Mouse (Mus musculus): ENCODE measurements around the gene Plekhj1. TPM values are rescaled to one million over a fixed set of nuclear protein-coding genes. Genes with fewer than 3 reads are reported as not detected.
A peak's percentile ranks its signal among the peaks of the same experiment; 100 is the strongest.

Gene Plekhj1
- polyA plus RNA-seq, 1 experiment from 2014 or later, result 141 TPM

DNA sequence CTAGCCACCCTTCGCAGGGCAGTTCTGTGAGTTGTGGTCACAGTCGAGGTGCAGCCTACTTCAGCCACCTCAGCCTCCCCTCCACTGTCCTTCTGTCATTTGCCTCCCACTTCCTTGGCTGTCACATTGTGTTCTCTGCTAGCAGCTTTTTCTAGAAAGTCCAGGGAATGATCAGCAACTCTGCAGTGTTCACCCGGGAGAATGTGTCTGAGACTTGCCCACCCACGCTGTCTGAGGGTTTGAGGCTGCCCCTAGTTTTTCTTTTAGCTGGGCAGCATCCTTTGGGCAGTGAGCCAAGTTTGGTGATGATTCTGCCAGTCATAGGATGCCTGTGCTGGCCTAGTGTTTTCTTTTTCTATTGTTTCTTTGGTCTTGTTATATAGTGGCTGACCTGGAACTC, 41.5 kb downstream of the Plekhj1 start:
- H3K27ac ChIP-seq (replicated peaks; ENCODE audit: low read depth, low read length), result no peak overlapping the region
- peaks cover 28% of the 10 kb centered on the region for H3K4me1 ChIP-seq (ENCODE audit: control insufficient read depth, insufficient read depth, low read length)
- DNase-seq (ENCODE audit: low spot score), result no peak
- H3K9me3 ChIP-seq (ENCODE audit: control insufficient read depth, low read length), result no peaks in the 10 kb centered on the region
- WGBS, result 81% methylated on average over 4 of the region's 4 CpGs
- no peak overlapping the region for H3K4me3 ChIP-seq (ENCODE audit: low read depth, low read length)
- no peaks in the 10 kb centered on the region for H3K27me3 ChIP-seq (ENCODE audit: control insufficient read depth, insufficient read depth, low read length)
- H3K4me2 ChIP-seq (ENCODE audit: low read depth, severe bottlenecking), result peak overlapping the region; percentile 96
- peak overlapping the region; percentile 17; the same call in 1 of the 2 replicates for H3K9ac ChIP-seq (ENCODE audit: low read length)
- ATAC-seq (ENCODE audit: insufficient number of reproducible peaks, low FRiP score, low TSS enrichment, low read depth), result no peak
- H3K36me3 ChIP-seq (ENCODE audit: control insufficient read depth, insufficient read depth, low read length), result no peaks in the 10 kb centered on the region

DNA sequence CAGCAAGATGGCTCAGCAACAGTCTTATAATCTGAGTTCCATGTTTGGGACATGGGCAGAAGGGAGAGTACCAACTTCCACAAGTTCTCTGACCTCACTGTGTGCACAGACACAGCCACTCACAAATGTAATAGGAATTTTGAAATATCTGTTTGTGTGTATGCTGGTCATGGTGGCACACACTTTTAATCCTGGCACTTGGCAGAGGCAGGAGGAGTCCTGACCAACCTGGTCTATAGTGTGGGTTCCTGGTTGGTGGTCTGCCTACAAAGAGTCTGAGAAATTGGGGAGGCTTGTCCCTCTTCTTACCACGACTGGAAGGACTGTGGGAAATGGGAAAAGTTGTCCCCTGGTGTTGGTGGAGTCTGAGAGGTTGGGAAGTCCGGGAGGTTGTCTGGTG, 41.9 kb downstream of the Plekhj1 start:
- H3K4me1 ChIP-seq (ENCODE audit: control insufficient read depth, insufficient read depth, low read length), result peaks cover 31% of the 10 kb centered on the region
- no peak overlapping the region for H3K27ac ChIP-seq (replicated peaks; ENCODE audit: low read depth, low read length)
- no peak for ATAC-seq (ENCODE audit: insufficient number of reproducible peaks, low FRiP score, low TSS enrichment, low read depth)

DNA sequence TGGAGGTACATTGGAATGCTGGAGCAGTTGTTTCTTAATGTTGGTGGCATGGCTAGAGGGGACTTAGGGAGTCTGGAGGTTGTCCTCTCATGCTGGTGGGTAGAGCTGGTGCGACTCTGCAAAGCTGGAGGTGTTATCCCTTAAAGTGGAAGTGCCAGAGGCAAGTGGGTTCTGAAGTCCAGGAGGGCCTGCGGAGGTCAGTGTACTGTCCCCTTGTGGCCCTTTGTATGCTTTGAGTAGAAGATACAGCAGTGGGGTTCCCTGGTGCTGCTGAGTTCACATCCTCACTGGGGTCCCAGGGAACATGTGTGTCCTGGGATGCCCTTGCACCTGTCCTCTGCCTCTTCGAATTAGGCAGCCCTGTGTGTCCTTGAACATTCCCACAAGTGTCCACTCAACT, 42.3 kb downstream of the Plekhj1 start:
- H3K27me3 ChIP-seq (ENCODE audit: control insufficient read depth, insufficient read depth, low read length), result no peaks in the 10 kb centered on the region
- WGBS, result 40% methylated on average over 3 of the region's 3 CpGs
- ATAC-seq (ENCODE audit: insufficient number of reproducible peaks, low FRiP score, low TSS enrichment, low read depth), result no peak
- no peak overlapping the region for H3K27ac ChIP-seq (replicated peaks; ENCODE audit: low read depth, low read length)
- H3K4me1 ChIP-seq (ENCODE audit: control insufficient read depth, insufficient read depth, low read length), result peaks cover 31% of the 10 kb centered on the region
- H3K4me2 ChIP-seq (ENCODE audit: low read depth, severe bottlenecking), result peak overlapping the region; percentile 96
- no peak for DNase-seq (ENCODE audit: low spot score)
- peak overlapping the region; percentile 97 for H3K4me3 ChIP-seq (ENCODE audit: low read depth, low read length)
- H3K9ac ChIP-seq (ENCODE audit: low read length), result peak overlapping the region; percentile 98
- no peaks in the 10 kb centered on the region for H3K36me3 ChIP-seq (ENCODE audit: control insufficient read depth, insufficient read depth, low read length)
- H3K9me3 ChIP-seq (ENCODE audit: control insufficient read depth, low read length), result no peaks in the 10 kb centered on the region

More for the DNA sequence above, 41.9 kb downstream of the Plekhj1 start:
- H3K4me3 ChIP-seq (ENCODE audit: low read depth, low read length), result peak overlapping the region; percentile 97
- H3K4me2 ChIP-seq (ENCODE audit: low read depth, severe bottlenecking), result peak overlapping the region; percentile 96
- no peak for DNase-seq (ENCODE audit: low spot score)
- H3K36me3 ChIP-seq (ENCODE audit: control insufficient read depth, insufficient read depth, low read length), result no peaks in the 10 kb centered on the region
- peak overlapping the region; percentile 98; the same call in 1 of the 2 replicates for H3K9ac ChIP-seq (ENCODE audit: low read length)
- H3K27me3 ChIP-seq (ENCODE audit: control insufficient read depth, insufficient read depth, low read length), result no peaks in the 10 kb centered on the region
- 74% methylated on average over 2 of the region's 2 CpGs for WGBS
- H3K9me3 ChIP-seq (ENCODE audit: control insufficient read depth, low read length), result no peaks in the 10 kb centered on the region

DNA sequence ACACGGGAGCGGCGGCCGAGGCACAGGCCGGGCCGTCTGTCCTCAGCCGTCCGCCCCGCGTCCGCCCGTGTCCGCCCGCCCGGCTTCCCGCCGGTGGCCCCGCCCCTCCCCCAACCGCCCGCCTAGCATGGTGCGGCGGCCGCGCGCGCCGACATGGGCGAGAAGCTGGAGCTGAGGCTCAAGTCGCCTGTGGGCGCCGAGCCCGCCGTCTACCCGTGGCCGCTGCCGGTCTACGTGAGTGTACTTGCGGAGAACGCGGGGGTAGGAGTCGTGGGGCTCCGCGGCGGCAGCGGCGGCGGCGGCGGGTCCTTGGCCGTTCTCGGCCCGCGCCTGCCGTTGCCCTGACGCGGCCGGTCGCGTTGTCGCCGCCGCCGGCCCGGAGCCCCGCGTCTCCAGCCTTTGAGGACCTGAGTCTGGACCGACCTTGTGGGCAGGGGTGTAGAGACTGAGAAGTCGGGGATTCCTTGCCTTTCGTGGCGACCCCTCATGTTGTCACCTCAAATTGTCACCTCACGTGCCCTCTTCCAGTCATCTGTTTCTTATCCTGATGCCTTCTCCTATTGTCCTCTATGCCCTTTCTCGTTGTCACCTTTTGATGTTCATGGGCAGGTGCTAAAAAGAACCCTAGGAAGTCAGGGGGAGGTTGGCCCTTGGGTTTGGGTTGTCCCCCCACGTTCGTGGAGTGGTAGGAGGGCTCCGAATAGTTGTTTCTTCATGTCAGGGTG, 43.0 kb downstream of the Plekhj1 start:
- peak overlapping the region; percentile 97 for H3K4me3 ChIP-seq (ENCODE audit: low read depth, low read length)
- H3K27ac ChIP-seq (replicated peaks; ENCODE audit: low read depth, low read length), result peak overlapping the region; percentile 70; the same call in 1 of the 2 replicates
- H3K36me3 ChIP-seq (ENCODE audit: control insufficient read depth, insufficient read depth, low read length), result no peaks in the 10 kb centered on the region
- WGBS, result 1% methylated on average over 49 of the region's 75 CpGs
- no peaks in the 10 kb centered on the region for H3K27me3 ChIP-seq (ENCODE audit: control insufficient read depth, insufficient read depth, low read length)
- H3K4me1 ChIP-seq (ENCODE audit: control insufficient read depth, insufficient read depth, low read length), result peaks cover 28% of the 10 kb centered on the region
- ATAC-seq (ENCODE audit: insufficient number of reproducible peaks, low FRiP score, low TSS enrichment, low read depth) (no peak), DNase-seq (ENCODE audit: low spot score) (no peak)
- peak overlapping the region; percentile 96 for H3K4me2 ChIP-seq (ENCODE audit: low read depth, severe bottlenecking)
- H3K9ac ChIP-seq (ENCODE audit: low read length), result peak overlapping the region; percentile 98
- no peaks in the 10 kb centered on the region for H3K9me3 ChIP-seq (ENCODE audit: control insufficient read depth, low read length)

DNA sequence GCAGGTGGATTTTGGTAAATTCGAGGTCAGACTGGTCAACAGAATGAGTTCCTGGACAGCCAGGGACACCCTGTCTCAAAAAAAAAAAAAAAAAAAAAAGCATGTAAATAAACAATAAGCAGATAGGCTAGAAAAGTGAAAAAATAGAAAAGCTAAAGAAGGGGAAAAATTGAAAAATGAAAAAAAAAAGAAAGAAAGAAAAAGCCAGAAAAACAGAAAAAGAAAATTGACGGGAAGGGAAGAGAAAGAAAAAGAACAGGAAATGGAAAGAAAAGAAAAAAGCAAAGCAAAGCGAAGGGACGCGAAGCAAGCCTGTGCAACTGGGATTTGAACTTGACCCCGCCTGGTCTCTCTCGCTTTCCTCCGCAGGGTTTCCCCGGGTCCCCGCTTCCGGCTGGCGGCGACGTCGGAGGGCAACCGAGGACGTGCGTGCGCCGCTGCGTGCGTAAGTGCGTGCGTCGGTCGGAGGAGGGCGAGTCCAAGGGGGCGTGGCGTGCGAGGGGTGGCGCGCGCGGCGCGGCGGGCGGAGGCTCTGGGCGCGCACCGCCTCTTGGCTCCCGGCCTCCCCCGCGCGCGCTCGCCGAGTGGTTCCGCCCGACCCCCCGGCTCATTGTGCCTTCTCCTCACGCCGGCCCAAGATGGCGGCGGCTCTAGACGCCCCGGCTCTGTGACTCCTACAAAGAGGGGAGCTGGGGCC, 43.7 kb downstream of the Plekhj1 start, which contains the start of gene Dot1l:
Dot1l (plus strand) TSS at position 613 of the 697 bp plus-strand sequence.
- no peaks in the 10 kb centered on the region for H3K27me3 ChIP-seq (ENCODE audit: control insufficient read depth, insufficient read depth, low read length)
- WGBS, result 1% methylated on average over 55 of the region's 57 CpGs
- H3K9me3 ChIP-seq (ENCODE audit: control insufficient read depth, low read length), result no peaks in the 10 kb centered on the region
- peak within 1 kb of the TSS; percentile 96 for H3K4me2 ChIP-seq (ENCODE audit: low read depth, severe bottlenecking)
- H3K27ac ChIP-seq (replicated peaks; ENCODE audit: low read depth, low read length), result peak within 1 kb of the TSS; percentile 70; the same call in 1 of the 2 replicates
- H3K9ac ChIP-seq (ENCODE audit: low read length), result peak within 1 kb of the TSS; percentile 98
- ATAC-seq (ENCODE audit: insufficient number of reproducible peaks, low FRiP score, low TSS enrichment, low read depth) (peak; percentile 81), DNase-seq (ENCODE audit: low spot score) (peak; percentile 99)
- H3K4me1 ChIP-seq (ENCODE audit: control insufficient read depth, insufficient read depth, low read length), result peaks cover 28% of the 10 kb centered on the region
- peak within 1 kb of the TSS; percentile 97 for H3K4me3 ChIP-seq (ENCODE audit: low read depth, low read length)
- no peaks in the 10 kb centered on the region for H3K36me3 ChIP-seq (ENCODE audit: control insufficient read depth, insufficient read depth, low read length)

DNA sequence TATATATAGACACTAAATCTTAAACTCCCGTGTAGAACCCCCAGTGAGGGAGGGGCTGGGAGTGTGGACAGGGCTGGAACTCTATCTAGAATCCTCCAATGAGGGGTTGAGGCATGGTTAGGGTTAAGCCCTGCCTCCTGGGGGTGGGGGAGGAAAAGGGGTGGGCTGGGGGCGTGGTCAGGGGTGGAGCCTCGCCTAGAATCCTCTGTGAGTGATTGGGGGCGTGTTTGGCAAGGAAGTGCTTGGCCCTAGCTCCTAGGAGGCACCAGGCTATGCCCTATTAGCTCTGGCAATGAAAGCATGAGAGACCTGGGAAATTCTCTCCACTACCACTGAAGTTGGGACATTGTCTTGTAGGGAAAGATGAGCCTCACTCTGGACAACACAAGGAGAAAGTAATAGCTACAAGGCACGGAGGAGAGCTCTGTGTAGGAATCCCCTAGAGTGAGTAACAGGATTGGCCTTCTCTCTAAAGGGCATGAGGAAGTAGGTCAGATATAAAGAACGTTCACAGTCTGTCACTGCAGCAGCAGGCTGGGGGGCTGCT, 46.3 kb downstream of the Plekhj1 start:
- 5% methylated on average over 6 of the region's 6 CpGs for WGBS
- H3K9ac ChIP-seq (ENCODE audit: low read length), result no peak overlapping the region
- H3K27me3 ChIP-seq (ENCODE audit: control insufficient read depth, insufficient read depth, low read length), result no peaks in the 10 kb centered on the region
- H3K9me3 ChIP-seq (ENCODE audit: control insufficient read depth, low read length), result no peaks in the 10 kb centered on the region
- ATAC-seq (ENCODE audit: insufficient number of reproducible peaks, low FRiP score, low TSS enrichment, low read depth), result peak; percentile 53
- peak; percentile 79 for DNase-seq (ENCODE audit: low spot score)
- no peaks in the 10 kb centered on the region for H3K36me3 ChIP-seq (ENCODE audit: control insufficient read depth, insufficient read depth, low read length)
- peak overlapping the region; percentile 12; the same call in 1 of the 2 replicates for H3K4me3 ChIP-seq (ENCODE audit: low read depth, low read length)
- H3K27ac ChIP-seq (replicated peaks; ENCODE audit: low read depth, low read length), result no peak overlapping the region
- H3K4me2 ChIP-seq (ENCODE audit: low read depth, severe bottlenecking), result peak overlapping the region; percentile 35
- H3K4me1 ChIP-seq (ENCODE audit: control insufficient read depth, insufficient read depth, low read length), result peaks cover 23% of the 10 kb centered on the region

DNA sequence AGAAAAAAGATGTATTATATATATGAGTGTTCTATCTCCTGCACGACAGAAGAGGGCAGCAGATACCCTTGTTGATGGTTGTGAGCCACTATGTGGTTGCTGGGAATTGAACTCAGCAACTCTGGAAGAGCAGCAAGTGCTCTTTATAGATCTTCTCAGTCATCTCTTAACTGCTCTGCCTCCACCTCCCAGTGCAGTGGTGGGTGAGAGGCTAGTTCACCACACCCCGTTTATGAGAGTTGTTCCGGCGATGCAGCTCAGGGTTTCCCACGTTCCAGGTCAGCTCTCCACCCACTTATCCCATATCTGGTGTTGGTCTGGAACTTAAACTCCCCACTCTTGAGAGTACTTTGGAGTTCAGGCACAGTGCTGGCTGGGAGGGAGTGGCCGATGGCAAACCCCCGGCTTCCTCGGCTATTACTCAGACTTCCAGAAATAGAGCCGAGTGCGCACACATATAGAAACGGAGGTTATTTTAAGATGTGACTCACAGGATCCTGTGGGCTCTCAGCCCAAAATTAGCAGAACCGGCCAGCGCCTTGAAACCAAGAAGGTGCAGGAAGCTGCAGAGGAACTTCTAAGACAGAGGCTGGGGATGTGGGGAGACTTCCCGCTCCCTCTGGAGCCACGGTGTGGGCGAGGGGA, 47.1 kb downstream of the Plekhj1 start:
- Histone ChIP-seq H3K27me3 (ENCODE audit: control insufficient read depth, insufficient read depth, low read length) (no peaks in the 10 kb centered on the region), H3K9ac (ENCODE audit: low read length) (no peak overlapping the region), H3K9me3 (ENCODE audit: control insufficient read depth, low read length) (no peaks in the 10 kb centered on the region), H3K4me3 (ENCODE audit: low read depth, low read length) (peak overlapping the region; percentile 12; the same call in 1 of the 2 replicates), H3K4me2 (ENCODE audit: low read depth, severe bottlenecking) (peak overlapping the region; percentile 35), H3K36me3 (ENCODE audit: control insufficient read depth, insufficient read depth, low read length) (no peaks in the 10 kb centered on the region), H3K27ac (replicated peaks; ENCODE audit: low read depth, low read length) (no peak overlapping the region), H3K4me1 (ENCODE audit: control insufficient read depth, insufficient read depth, low read length) (peaks cover 15% of the 10 kb centered on the region)
- WGBS, result 13% methylated on average over 16 of the region's 16 CpGs
- ATAC-seq (ENCODE audit: insufficient number of reproducible peaks, low FRiP score, low TSS enrichment, low read depth), result no peak
- peak; percentile 34 for DNase-seq (ENCODE audit: low spot score)

DNA sequence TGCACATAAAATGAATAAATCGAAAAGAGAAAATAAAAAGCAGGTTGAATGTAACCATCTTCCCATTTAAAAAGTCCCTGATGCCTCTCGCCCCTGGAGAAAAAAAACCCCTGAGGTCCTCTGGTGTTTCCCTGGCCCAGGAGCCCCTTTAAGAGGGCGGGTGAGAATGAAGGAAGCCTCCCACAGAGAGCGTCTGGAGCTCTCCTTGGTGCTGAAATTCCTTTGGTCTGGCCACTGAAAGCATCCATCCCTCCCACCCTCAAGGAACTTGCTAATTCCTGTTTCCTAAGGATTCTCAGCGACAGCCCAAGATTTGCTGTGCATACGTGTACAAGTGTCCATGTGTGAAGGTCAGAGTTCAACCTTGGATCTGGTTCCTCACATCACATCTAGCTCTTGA, 49.8 kb downstream of the Plekhj1 start:
- Histone ChIP-seq H3K36me3 (ENCODE audit: control insufficient read depth, insufficient read depth, low read length) (no peaks in the 10 kb centered on the region), H3K4me3 (ENCODE audit: low read depth, low read length) (no peak overlapping the region), H3K9me3 (ENCODE audit: control insufficient read depth, low read length) (no peaks in the 10 kb centered on the region), H3K27ac (replicated peaks; ENCODE audit: low read depth, low read length) (no peak overlapping the region), H3K4me2 (ENCODE audit: low read depth, severe bottlenecking) (no peak overlapping the region), H3K27me3 (ENCODE audit: control insufficient read depth, insufficient read depth, low read length) (no peaks in the 10 kb centered on the region), H3K9ac (ENCODE audit: low read length) (no peak overlapping the region), H3K4me1 (ENCODE audit: control insufficient read depth, insufficient read depth, low read length) (peaks cover 9% of the 10 kb centered on the region)
- DNase-seq (ENCODE audit: low spot score) (peak; percentile 85), ATAC-seq (ENCODE audit: insufficient number of reproducible peaks, low FRiP score, low TSS enrichment, low read depth) (no peak)
- 7% methylated on average over 6 of the region's 6 CpGs for WGBS
